Mouse (Mus musculus) ES-E14 (cell line): ENCODE results near the gene Fxr2.

Source experiments
- CHD2 ChIP-seq: IDR thresholded peaks from 2 replicates; pipeline ENCODE4 v1.6.1; 2014; ENCODE audit warnings: mild to moderate bottlenecking, low read depth, low read length, inconsistent platforms
- ZNF384 ChIP-seq: IDR thresholded peaks from 2 replicates; pipeline ENCODE4 v1.6.1; 2012; ENCODE audit warnings: low read depth, low read length, inconsistent platforms

DNA sequence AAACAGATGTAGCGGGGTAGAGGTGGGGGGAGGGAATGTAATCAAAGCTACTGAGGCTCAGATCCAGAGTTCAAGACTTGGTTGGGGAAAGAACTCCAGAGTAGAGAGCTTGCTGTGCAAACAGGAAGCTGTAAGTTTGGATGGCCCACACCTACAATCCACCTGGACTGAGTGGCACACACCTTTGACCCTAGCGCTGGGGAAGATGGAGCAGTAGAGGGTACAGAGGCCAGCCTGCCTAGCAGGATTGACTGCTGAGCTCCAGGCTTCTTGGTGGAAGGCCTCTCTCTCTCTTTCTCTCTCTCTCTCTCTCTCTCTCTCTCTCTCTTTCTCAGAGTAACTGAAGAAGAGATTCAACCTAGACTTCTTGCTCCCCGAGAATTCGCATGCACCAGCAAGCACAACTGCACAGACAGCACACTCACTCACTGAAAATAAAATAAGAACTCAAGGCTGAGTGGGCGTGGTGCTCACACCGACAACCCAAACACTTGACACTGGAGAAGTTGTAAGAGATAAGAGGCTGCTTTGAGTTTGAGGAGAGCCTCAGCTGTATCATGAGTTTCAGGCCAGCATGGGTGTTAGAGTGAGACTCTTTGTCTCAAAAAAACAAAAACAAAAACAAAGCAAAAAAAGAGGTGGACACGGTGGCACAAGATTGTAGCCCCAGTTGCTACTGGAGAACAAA lies 12.3 kb upstream of the Fxr2 start:
- TF ChIP-seq ZNF384: no peak
- TF ChIP-seq CHD2: no peak
